Mouse (Mus musculus) heart, adult 2 months (tissue): ENCODE data around the gene Tmem132d. TPM values are rescaled to one million over a fixed set of nuclear protein-coding genes. Genes with fewer than 3 reads are reported as not detected.

Experiments used
- DNase-seq, 2 experiments: peaks; one replicate each; pipeline ENCODE4 v3.0.0; 2021
- H3K27ac ChIP-seq: fragments of 200-600 bp; 2 replicates; pipeline ENCODE4 v1.8.1; 2022
- H3K27me3 ChIP-seq: fragments of 200-500 bp; 2 replicates; pipeline ENCODE4 v1.6.1; 2012; ENCODE audit warnings: mild to moderate bottlenecking, low read length, inconsistent platforms, mixed read lengths; ENCODE audit not compliant: control insufficient read depth, insufficient read depth
- H3K36me3 ChIP-seq: fragments of 200-500 bp; 2 replicates; pipeline ENCODE4 v1.6.1; 2012; ENCODE audit warnings: low read length, inconsistent platforms; ENCODE audit not compliant: control insufficient read depth, insufficient read depth
- H3K4me1 ChIP-seq: fragments of 200-500 bp; 2 replicates; pipeline ENCODE4 v1.6.1; 2011; ENCODE audit warnings: low read length; ENCODE audit not compliant: control insufficient read depth, insufficient read depth
- H3K4me3 ChIP-seq: fragments of 200-600 bp; 2 replicates; pipeline ENCODE4 v1.8.1; 2022
- H3K79me2 ChIP-seq: fragments of 200-500 bp; replicated peaks from 2 replicates; pipeline ENCODE4 v1.6.1; 2012; ENCODE audit warnings: mild to moderate bottlenecking, inconsistent platforms, low read length, moderate library complexity, mixed read lengths; ENCODE audit not compliant: control insufficient read depth, insufficient read depth
- H3K9ac ChIP-seq: fragments of 200-500 bp; 2 replicates; pipeline ENCODE4 v1.6.1; 2012; ENCODE audit warnings: low read depth, mild to moderate bottlenecking, control low read depth, inconsistent platforms, low read length, mixed read lengths
- CTCF ChIP-seq: fragments of 200-600 bp; IDR thresholded peaks from 2 replicates; pipeline ENCODE4 v1.8.1; 2022; ENCODE audit warnings: antibody characterized with exemption, mild to moderate bottlenecking, moderate library complexity
- EP300 ChIP-seq: fragments of 200-500 bp; IDR thresholded peaks from 2 replicates; pipeline ENCODE4 v1.6.1; 2011; ENCODE audit warnings: low read depth, low read length, control low read depth; ENCODE audit not compliant: insufficient read depth
- POLR2A ChIP-seq: fragments of 200-500 bp; IDR thresholded peaks from 2 replicates; pipeline ENCODE4 v1.6.1; 2011; ENCODE audit warnings: mild to moderate bottlenecking, low read depth, low read length, control low read depth; ENCODE audit not compliant: insufficient read depth
- WGBS: fragments of 180-500 bp; shearing (Covaris S2); methylation state at CpG from one replicate; pipeline ENCODE4 v1.1.7; 2018; 5-methylcytosine and 5-hydroxymethylcytosine counted together
- intact Hi-C: fragments of 180-260 bp; cut with DNase I; formaldehyde crosslinking; loops from one replicate; pipeline ENCODE4 v1.15.1; 2025
- polyA plus RNA-seq: library from polyadenylated mRNA; depleted of rRNA; stranded (reverse); fragments of >200 nt; gene quantifications from 2 replicates; pipeline ENCODE4 v1.2.3, GENCODE M21; 2012
- total RNA-seq, 2 experiments: library from RNA; stranded (reverse); gene quantifications; 2 replicates each; pipeline ENCODE4 v1.2.3; 2021

Gene Tmem132d
- total and polyA plus RNA-seq, 3 experiments = 0.03 to 0.06 TPM; not detected in 1

DNA sequence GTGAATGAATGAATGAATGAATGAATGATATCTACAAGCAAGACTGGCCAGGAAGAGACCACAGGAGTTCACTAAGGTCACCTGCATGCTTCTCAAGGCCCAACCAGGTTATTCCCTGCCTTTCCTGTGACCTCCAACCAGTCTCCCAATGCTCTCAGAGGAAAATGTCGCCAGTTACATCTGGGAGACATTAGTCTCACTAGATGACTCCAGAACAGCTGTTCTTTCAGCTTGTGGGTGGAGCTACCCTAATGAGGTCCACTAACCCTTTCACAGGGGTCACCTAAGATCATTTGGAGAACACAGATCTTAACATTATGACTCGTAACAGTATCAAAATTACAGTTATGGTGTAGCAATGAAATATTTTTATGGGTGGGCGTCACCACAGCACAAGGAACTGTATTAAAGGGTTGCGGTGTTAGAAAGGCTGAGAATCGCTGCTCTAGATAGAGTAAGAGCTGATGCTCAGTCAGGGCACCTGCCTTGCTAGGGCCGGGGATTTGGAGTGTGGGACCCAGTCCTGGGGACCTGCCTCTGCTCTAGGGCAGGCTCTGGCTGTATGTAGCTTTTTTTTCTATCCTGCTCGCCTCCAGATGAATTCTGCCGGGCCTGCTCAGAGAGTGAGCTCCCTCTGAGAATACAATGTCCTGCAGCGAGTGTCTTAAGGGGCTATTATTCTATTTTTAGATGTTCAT, 196.1 kb downstream of the Tmem132d start:
- intact Hi-C loops = no loop called here
- no peaks in the 10 kb centered on the region for H3K4me1 ChIP-seq

GRCm38 (mm10) chr5:128235611-128236010, 197.3 kb downstream of the Tmem132d start:
- Histone ChIP-seq H3K79me2 (no peaks in the 10 kb centered on the region), H3K27ac (no peak overlapping the region), H3K27me3 (no peaks in the 10 kb centered on the region), H3K36me3 (no peaks in the 10 kb centered on the region), H3K4me1 (no peaks in the 10 kb centered on the region), H3K4me3 (no peak overlapping the region), H3K9ac (no peak overlapping the region)
- TF ChIP-seq CTCF = no peak
- TF ChIP-seq POLR2A = no peak
- no peak for TF ChIP-seq EP300
- DNase-seq = no peak
- 10% methylated on average over 1 of the region's 1 CpGs for WGBS
- intact Hi-C loops = no loop called here

More for the DNA sequence above, 196.1 kb downstream of the Tmem132d start:
- H3K36me3 ChIP-seq = no peaks in the 10 kb centered on the region
- no peak for DNase-seq
- no peak overlapping the region for H3K9ac ChIP-seq
- TF ChIP-seq POLR2A (no peak), CTCF (no peak), EP300 (no peak)
- no peaks in the 10 kb centered on the region for H3K79me2 ChIP-seq
- no peak overlapping the region for H3K4me3 ChIP-seq
- no peak overlapping the region for H3K27ac ChIP-seq
- no peaks in the 10 kb centered on the region for H3K27me3 ChIP-seq
- 54% methylated on average over 9 of the region's 9 CpGs for WGBS

DNA sequence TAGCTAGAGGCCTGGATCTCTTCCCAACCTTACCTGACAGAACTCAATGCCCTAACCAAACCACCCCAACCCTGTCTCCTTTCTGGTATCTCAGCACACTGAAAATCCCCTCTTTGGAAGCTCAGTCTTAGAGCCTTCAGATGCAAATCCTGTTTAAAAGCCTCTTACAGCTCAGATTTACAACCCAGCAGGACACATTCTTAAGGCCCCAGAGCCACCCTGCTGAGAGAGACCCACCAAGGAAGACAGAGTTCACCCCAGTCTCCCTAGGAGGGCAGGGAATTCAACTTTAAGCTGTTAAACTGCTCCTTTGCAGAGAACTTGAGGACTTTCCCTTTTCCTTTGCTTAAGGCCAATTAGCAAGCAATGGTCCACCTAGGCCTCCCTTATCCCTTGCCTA, 199.8 kb downstream of the Tmem132d start:
- Histone ChIP-seq H3K4me1 (no peaks in the 10 kb centered on the region), H3K27ac (no peak overlapping the region), H3K79me2 (no peaks in the 10 kb centered on the region), H3K4me3 (no peak overlapping the region), H3K36me3 (no peaks in the 10 kb centered on the region), H3K9ac (no peak overlapping the region), H3K27me3 (no peaks in the 10 kb centered on the region)
- no peak for DNase-seq
- intact Hi-C loops = no loop called here
- TF ChIP-seq EP300 (no peak), CTCF (no peak), POLR2A (no peak)

- H3K79me2 ChIP-seq = no peaks in the 10 kb centered on the region
- no peaks in the 10 kb centered on the region for H3K36me3 ChIP-seq
- H3K27ac ChIP-seq = no peak overlapping the region
- no peak for TF ChIP-seq POLR2A
- no peak for TF ChIP-seq CTCF
- TF ChIP-seq EP300 = no peak
- no peak overlapping the region for H3K4me3 ChIP-seq
- DNase-seq = no peak
- no peaks in the 10 kb centered on the region for H3K27me3 ChIP-seq
- H3K9ac ChIP-seq = no peak overlapping the region
- intact Hi-C loops = no loop called here
- no peaks in the 10 kb centered on the region for H3K4me1 ChIP-seq
These were observed 214.6 kb downstream of the Tmem132d start for GRCm38 (mm10) chr5:128218281-128218680.

GRCm38 (mm10) chr5:128211125-128211524, 221.8 kb downstream of the Tmem132d start:
- Histone ChIP-seq H3K27me3 (no peaks in the 10 kb centered on the region), H3K27ac (no peak overlapping the region), H3K9ac (no peak overlapping the region), H3K79me2 (no peaks in the 10 kb centered on the region), H3K4me1 (no peaks in the 10 kb centered on the region), H3K36me3 (no peaks in the 10 kb centered on the region), H3K4me3 (no peak overlapping the region)
- intact Hi-C loops = no loop called here
- no peak for TF ChIP-seq EP300
- TF ChIP-seq CTCF = no peak
- TF ChIP-seq POLR2A = no peak
- DNase-seq = no peak
- 64% methylated on average over 5 of the region's 5 CpGs for WGBS

- Histone ChIP-seq H3K4me3 (no peak overlapping the region), H3K27ac (no peak overlapping the region), H3K36me3 (no peaks in the 10 kb centered on the region), H3K9ac (no peak overlapping the region), H3K79me2 (no peaks in the 10 kb centered on the region), H3K4me1 (no peaks in the 10 kb centered on the region), H3K27me3 (no peaks in the 10 kb centered on the region)
- DNase-seq = no peak
- TF ChIP-seq POLR2A (no peak), EP300 (no peak), CTCF (no peak)
- 59% methylated on average over 2 of the region's 2 CpGs for WGBS
- intact Hi-C loops = no loop called here
These were observed 227.2 kb downstream of the Tmem132d start for GRCm38 (mm10) chr5:128205716-128206115.
